Mouse (Mus musculus): ENCODE measurements around the gene Itga8. TPM values are rescaled to one million over a fixed set of nuclear protein-coding genes. Genes with fewer than 3 reads are reported as not detected.

The Itga8 gene
- total RNA-seq, 2 experiments from 2014 or later = 2.0 to 2.6 TPM

- no peak overlapping the region for H3K27ac ChIP-seq
- no peak overlapping the region for H3K4me3 ChIP-seq
- no peak for DNase-seq
- no peak for TF ChIP-seq CTCF (IDR thresholded peaks at IDR 0.05)
- intact Hi-C loops (cut with DNase I) = no loop called here
Observed at GRCm38 (mm10) chr2:12287831-12288230, 13.9 kb downstream of the Itga8 start.

DNA sequence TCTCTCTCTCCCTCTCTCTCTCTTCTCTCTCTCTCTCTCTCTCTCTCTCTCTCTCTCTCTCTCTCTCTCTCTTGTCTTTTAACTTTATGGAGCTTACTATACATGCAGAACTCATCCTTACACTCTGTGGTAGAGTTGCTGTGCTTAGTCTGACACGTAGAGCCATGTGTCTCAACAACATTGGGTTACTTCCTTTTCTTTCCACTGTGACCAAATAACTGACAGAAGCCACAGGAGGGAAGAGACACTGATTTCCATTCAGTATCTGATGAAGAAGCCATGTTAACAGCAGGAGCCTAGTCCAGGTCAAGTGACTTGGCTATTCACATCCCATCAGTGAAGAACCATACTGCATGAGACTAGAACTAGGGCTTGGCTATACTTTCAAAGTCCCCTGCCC is 21.1 kb downstream of the Itga8 start:
- DNase-seq = no peak
- intact Hi-C loops (cut with DNase I) = no loop called here
- Histone ChIP-seq H3K4me3 (no peak overlapping the region), H3K27ac (no peak overlapping the region)
- no peak for TF ChIP-seq CTCF (IDR thresholded peaks at IDR 0.05)

- TF ChIP-seq CTCF (IDR thresholded peaks at IDR 0.05) = no peak
- no peak overlapping the region for H3K27ac ChIP-seq
- no peak overlapping the region for H3K4me3 ChIP-seq
- no peak for DNase-seq
- intact Hi-C loops (cut with DNase I) = no loop called here
Observed at GRCm38 (mm10) chr2:12279070-12279612, 22.6 kb downstream of the Itga8 start.

DNA sequence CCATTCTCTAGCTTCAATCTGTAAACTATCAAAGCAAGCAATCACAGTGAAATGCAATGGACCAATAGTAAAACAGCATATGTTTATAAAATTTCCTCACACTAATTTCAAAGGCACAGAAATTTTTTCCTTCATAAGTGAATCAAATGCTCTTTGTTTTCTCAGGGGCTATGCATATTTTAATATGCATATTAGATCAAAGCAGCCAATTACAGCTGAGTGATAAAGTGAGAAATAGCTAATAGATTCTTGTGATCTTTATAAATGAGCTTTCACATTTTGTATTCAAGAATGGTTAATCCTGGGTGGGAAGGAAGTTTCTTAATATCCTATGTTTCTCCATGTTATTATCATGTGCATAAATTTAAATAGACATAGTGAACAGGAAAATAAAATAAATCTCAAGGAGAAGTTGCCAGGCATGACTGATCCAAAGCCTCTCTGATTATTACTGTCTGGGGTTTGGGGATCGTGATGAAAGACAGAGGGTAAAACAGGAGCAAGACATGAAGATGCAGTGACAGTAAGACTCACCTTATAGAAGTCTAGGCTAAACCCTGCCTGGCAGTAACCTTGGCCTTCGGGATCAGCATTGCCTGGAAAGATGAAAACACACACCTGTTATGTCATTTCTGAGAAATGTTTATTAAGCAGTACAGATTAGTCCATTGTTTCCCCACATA is 44.9 kb downstream of the Itga8 start:
- intact Hi-C loops (cut with DNase I) = no loop called here
- Histone ChIP-seq H3K27ac (no peak overlapping the region), H3K4me3 (no peak overlapping the region)
- no peak for DNase-seq
- no peak for TF ChIP-seq CTCF (IDR thresholded peaks at IDR 0.05)

GRCm38 (mm10) chr2:12255901-12256300 is 45.8 kb downstream of the Itga8 start:
- DNase-seq = no peak
- no peak for TF ChIP-seq CTCF (IDR thresholded peaks at IDR 0.05)
- Histone ChIP-seq H3K27ac (no peak overlapping the region), H3K4me3 (no peak overlapping the region)
- intact Hi-C loops (cut with DNase I) = no loop called here

DNA sequence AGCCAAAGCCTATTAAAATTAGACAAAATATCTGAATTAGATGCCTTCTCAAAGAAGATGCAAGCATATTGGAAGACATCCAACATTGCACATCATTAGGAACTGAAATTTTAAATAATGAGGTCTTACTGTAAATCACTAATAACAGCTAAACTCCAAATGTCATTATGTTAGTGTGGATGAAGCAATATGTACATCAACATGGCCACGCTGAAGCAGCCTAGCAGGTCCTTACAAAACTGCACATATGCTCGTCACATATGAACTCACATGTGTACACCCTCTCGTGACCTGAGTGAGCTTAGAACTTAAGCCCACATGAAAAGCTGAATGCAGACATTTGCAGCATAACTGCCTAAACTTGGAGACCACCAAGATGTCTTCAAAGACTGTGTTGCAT is 66.4 kb downstream of the Itga8 start:
- no peak for TF ChIP-seq CTCF (IDR thresholded peaks at IDR 0.05)
- no peak for DNase-seq
- Histone ChIP-seq H3K27ac (no peak overlapping the region), H3K4me3 (no peak overlapping the region)
- intact Hi-C loops (cut with DNase I) = no loop called here

DNA sequence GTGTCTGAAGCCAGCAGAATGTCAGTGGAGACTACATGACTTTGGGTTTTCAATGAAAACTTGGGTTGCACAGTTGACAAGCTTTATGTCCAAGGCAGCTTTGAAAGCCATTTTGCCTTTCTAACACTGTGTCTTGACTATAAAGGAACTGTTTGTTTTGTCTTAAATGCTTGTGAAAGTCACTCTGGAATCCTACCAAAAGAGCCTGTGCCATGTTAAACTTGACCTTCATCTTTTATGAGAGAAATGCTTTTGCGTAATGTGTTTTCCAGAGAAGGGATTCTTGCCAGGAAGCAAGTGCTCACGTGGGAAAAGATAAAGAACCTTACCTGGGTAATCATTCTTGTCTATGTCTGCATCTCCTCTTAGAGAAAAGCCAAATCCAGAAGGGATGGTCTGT is 72.0 kb downstream of the Itga8 start:
- Histone ChIP-seq H3K27ac (no peak overlapping the region), H3K4me3 (no peak overlapping the region)
- intact Hi-C loops (cut with DNase I) = no loop called here
- no peak for DNase-seq
- no peak for TF ChIP-seq CTCF (IDR thresholded peaks at IDR 0.05)

DNA sequence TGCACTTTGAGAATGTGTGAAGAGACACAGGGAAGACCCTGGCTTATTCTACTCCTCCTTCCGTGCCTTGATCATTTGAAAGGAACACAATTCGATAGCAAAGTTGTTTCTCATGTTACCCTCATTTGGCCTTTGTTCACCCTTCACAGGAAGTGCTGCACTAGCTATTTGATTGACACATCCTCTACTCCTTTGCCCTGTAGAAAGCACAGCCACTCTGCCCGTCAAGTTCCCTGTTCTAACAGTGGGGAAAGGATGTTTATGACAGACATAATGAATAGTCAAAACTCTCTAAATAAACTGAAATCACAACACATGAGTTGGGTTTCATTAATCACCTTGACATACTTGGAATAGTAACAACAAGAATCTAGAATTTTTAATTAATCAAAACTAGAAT is 73.4 kb downstream of the Itga8 start:
- no peak for DNase-seq
- Histone ChIP-seq H3K27ac (no peak overlapping the region), H3K4me3 (no peak overlapping the region)
- intact Hi-C loops (cut with DNase I) = no loop called here
- no peak for TF ChIP-seq CTCF (IDR thresholded peaks at IDR 0.05)

- DNase-seq = no peak
- no peak overlapping the region for H3K4me3 ChIP-seq
- intact Hi-C loops (cut with DNase I) = no loop called here
- TF ChIP-seq CTCF (IDR thresholded peaks at IDR 0.05) = no peak
- H3K27ac ChIP-seq = no peak overlapping the region
Observed at GRCm38 (mm10) chr2:12227243-12227642, 74.5 kb downstream of the Itga8 start.

DNA sequence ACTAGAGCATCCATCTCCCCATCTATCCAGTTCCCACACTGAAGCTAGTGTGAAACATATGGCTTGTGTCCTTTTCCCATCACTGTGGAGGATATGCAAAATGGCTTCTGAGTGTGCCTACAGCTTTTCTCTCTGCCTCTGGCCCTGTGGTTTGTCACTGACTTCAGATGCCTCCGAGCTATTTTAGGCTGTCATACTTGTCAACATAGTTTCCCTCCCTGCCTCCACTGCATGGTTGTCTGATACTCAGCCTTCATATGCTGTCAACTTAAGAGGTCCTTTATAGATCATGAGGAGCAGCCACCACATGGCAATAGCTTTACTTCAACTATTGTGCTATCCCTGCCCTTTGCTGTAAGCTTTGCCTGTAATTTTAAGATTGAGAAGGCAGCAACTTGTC is 75.4 kb downstream of the Itga8 start:
- no peak overlapping the region for H3K27ac ChIP-seq
- no peak for DNase-seq
- TF ChIP-seq CTCF (IDR thresholded peaks at IDR 0.05) = no peak
- intact Hi-C loops (cut with DNase I) = no loop called here
- no peak overlapping the region for H3K4me3 ChIP-seq

DNA sequence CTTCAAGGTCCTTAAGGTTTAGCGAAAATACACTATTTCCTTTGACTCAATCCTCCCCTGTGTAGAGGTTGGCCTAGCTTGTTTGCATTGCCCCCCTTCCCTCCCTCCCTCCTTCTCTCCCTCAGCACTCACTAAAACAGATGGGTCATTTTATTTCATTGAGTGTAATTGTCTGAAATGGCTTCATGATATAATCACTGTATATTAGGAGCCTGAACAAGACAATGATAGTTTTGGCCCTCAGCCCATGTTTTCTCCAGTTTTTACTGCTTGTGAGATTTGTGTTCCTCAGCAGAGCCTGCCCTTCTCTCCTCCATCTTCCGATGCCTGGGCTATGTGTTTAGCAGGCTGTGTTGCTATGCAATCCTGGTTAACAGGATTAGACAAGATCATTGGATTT is 80.1 kb downstream of the Itga8 start:
- no peak for TF ChIP-seq CTCF (IDR thresholded peaks at IDR 0.05)
- H3K27ac ChIP-seq = no peak overlapping the region
- H3K4me3 ChIP-seq = no peak overlapping the region
- intact Hi-C loops (cut with DNase I) = no loop called here
- no peak for DNase-seq

DNA sequence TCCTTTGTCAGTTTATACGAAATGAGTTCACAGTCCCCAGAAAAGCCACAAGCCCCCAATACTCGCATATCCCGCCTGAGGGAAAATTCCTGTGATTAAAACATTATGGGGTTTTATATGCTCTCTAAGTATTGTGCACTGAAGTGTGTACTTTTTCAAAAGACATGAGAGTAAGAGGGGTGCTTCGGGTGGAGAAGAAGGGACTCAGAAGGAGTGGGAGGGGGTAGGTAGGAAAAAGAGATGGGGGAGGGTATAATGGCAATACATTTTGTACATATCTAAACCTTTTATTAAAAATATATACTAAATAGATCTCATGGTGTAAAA is 88.3 kb downstream of the Itga8 start:
- no peak overlapping the region for H3K27ac ChIP-seq
- no peak for TF ChIP-seq CTCF (IDR thresholded peaks at IDR 0.05)
- intact Hi-C loops (cut with DNase I) = no loop called here
- H3K4me3 ChIP-seq = no peak overlapping the region
- DNase-seq = no peak

DNA sequence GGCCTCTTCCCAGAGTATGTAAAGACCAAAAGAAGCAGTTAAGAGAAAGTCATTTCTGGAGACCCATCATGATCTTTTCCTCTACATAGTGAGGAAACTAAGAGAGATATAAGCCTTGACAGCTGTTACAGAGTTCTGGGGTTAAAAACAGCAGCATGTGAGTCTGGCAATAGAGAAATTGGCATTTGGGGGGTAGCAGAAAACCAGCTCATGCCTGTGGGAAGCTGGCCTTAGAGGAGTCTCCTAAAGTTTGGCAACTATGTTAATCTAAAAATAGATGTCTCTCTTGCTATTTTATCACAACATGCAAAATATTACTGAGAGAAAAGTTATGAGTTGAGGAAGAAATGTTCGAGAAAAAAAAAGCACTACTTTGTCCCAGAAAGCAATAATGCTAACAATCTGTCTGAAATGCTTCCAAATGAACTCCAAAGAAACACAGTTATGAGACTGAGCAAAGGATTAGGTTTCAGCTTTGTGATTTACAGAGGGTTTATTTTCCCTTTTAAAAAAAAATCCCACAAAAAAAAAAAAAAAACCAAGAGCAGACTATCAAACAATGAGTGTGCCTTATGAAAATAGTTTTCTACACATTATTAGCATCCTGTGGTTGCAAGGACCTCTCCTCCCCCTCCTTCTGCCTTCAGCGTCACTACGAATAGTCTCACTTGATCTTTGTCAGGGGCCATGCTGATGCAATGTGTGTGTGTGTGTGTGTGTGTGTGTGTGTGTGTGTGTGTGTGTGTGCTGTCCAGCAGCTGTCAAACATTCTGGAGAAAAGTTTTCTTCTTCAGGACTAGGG is 88.9 kb downstream of the Itga8 start:
- intact Hi-C loops (cut with DNase I) = no loop called here
- no peak for DNase-seq
- no peak for TF ChIP-seq CTCF (IDR thresholded peaks at IDR 0.05)
- no peak overlapping the region for H3K4me3 ChIP-seq
- no peak overlapping the region for H3K27ac ChIP-seq

- no peak for DNase-seq
- TF ChIP-seq CTCF (IDR thresholded peaks at IDR 0.05) = no peak
- intact Hi-C loops (cut with DNase I) = no loop called here
Observed at GRCm38 (mm10) chr2:12208142-12208541, 93.6 kb downstream of the Itga8 start.

More at GRCm38 (mm10) chr2:12208142-12208541, 93.6 kb downstream of the Itga8 start:
- Histone ChIP-seq H3K27ac (no peak overlapping the region), H3K4me3 (no peak overlapping the region)

Data from gastrocnemius, adult 2 months (tissue).